Mouse (Mus musculus): Measurements from ENCODE around the gene Hpca. TPM values are rescaled to one million over a fixed set of nuclear protein-coding genes. Genes with fewer than 3 reads are reported as not detected.

The Hpca gene
- total RNA-seq, 2 experiments from 2014 or later: not detected

GRCm38 (mm10) chr4:129136189-129136578 is 14.3 kb upstream of the Hpca start:
- DNase-seq: no peak

GRCm38 (mm10) chr4:129135637-129136036 is 13.8 kb upstream of the Hpca start:
- no peak for DNase-seq

- peak; percentile 42 for DNase-seq
Measured at GRCm38 (mm10) chr4:129134799-129135585, 13.2 kb upstream of the Hpca start.

- no peak for DNase-seq
Measured at GRCm38 (mm10) chr4:129130755-129131303, 9.0 kb upstream of the Hpca start.

GRCm38 (mm10) chr4:129130149-129130548 is 8.3 kb upstream of the Hpca start:
- DNase-seq: no peak

- no peak for DNase-seq
Measured at GRCm38 (mm10) chr4:129129387-129129786, 7.6 kb upstream of the Hpca start.

- no peak for DNase-seq
Measured at GRCm38 (mm10) chr4:129128582-129129338, 6.9 kb upstream of the Hpca start.

GRCm38 (mm10) chr4:129125736-129126451 is 4.1 kb upstream of the Hpca start:
- peak; percentile 54 for DNase-seq

- no peak for DNase-seq
Measured at GRCm38 (mm10) chr4:129124652-129125146, 2.9 kb upstream of the Hpca start.

- DNase-seq: no peak
Measured at GRCm38 (mm10) chr4:129122719-129123118, 883 bp upstream of the Hpca start.

- DNase-seq: no peak
Measured at GRCm38 (mm10) chr4:129122107-129122506, 271 bp upstream of the Hpca start.

- peak; percentile 37 for DNase-seq
Measured at GRCm38 (mm10) chr4:129120520-129121445, 1.1 kb downstream of the Hpca start.

- no peak for DNase-seq
Measured at GRCm38 (mm10) chr4:129119708-129120107, 2.1 kb downstream of the Hpca start.

- DNase-seq: no peak
Measured at GRCm38 (mm10) chr4:129117720-129118510, 3.9 kb downstream of the Hpca start.

GRCm38 (mm10) chr4:129116703-129117102 is 5.1 kb downstream of the Hpca start:
- DNase-seq: no peak

- DNase-seq: peak; percentile 25
Measured at GRCm38 (mm10) chr4:129113083-129113988, 8.5 kb downstream of the Hpca start.

- no peak for DNase-seq
Measured at GRCm38 (mm10) chr4:129112231-129112630, 9.6 kb downstream of the Hpca start.

GRCm38 (mm10) chr4:129111350-129111749 is 10.5 kb downstream of the Hpca start:
- no peak for DNase-seq

GRCm38 (mm10) chr4:129110804-129111203 is 11.0 kb downstream of the Hpca start:
- DNase-seq: no peak

Data from gastrocnemius, postnatal 25 days (tissue).